Mouse (Mus musculus) hindbrain, embryonic 10.5 days (tissue): Measurements from ENCODE around the gene Gucy1a1. TPM values are rescaled to one million over a fixed set of nuclear protein-coding genes. Genes with fewer than 3 reads are reported as not detected.

Source experiments
- polyA plus RNA-seq: library from polyadenylated mRNA; unstranded; fragments of >200 nt; fragmentation: Nextera tagmentation; extraction: Ambion mirVana; gene quantifications from 2 replicates; pipeline ENCODE4 v1.2.1, GENCODE M21; 2016

The Gucy1a1 gene
- polyA plus RNA-seq, 1 experiment from 2014 or later = 3.2 TPM

Other genes starting within 250 kb of the Gucy1a1 start
- gene Ctso, start 213.2 kb downstream of the Gucy1a1 start, polyA plus RNA-seq = 6.3 and 7.9 TPM in 2 replicates
- not detected in 2 replicates for gene Tdo2, start 169.6 kb downstream of the Gucy1a1 start, polyA plus RNA-seq
- not detected in 2 replicates for gene Asic5, start 163.5 kb downstream of the Gucy1a1 start, polyA plus RNA-seq
- gene Gucy1b1, start 71.1 kb downstream of the Gucy1a1 start, polyA plus RNA-seq = 3.3 and 6.5 TPM in 2 replicates
- gene Map9, start 212.3 kb upstream of the Gucy1a1 start, polyA plus RNA-seq = 6.9 TPM in 2 replicates